In the genomic region with DNA sequence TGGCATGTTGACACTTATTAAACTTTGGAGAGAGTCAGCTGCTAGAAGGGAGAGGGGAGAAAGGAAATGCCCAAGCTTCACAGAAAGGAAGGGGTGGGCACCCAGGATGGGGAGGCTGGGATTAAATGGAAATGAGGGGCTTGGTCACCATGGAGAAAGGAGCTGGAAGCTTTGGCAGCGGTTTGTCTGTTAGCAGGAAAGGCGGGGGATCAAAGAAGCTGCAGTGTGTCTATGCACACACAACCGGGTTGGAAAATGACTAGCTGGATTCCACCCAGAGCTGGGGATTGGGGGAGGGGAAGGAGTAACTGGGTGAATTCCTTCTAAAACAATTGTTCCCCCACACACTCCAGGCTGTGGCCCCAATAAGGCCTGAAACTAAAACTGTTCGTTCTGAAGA, we compare ENCODE assay signal across 12 mouse cellular contexts. TPM values are rescaled to one million over a fixed set of nuclear protein-coding genes. Genes with fewer than 3 reads are reported as not detected.
DNase-seq lines count a peak whose midpoint lies in the region; ATAC-seq and TF ChIP-seq lines count a peak whose summit lies in the region.
"Had no signal": no experiment of that assay in that cellular context is flagged by ENCODE, and none has a peak within 500 bp of the region (broad histone marks: within the 10 kb centered on the region; RNA-seq: fewer than 3 reads in every experiment).

No protein-coding gene starts in this region.

- no peak overlapping the region for H3K4me3 ChIP-seq in left cerebral cortex, adult 2 months
- no peak overlapping the region for H3K4me3 ChIP-seq in forebrain, embryonic 11.5 days (ENCODE audit: low read depth, low read length)
- H3K4me3 ChIP-seq in neural tube, embryonic 15.5 days (replicated peaks) = no peak overlapping the region
- H3K4me3 ChIP-seq: gastrocnemius, adult 2 months; lung, embryonic 15.5 days had no signal

- peaks cover 9% of the 10 kb centered on the region; the same call in 1 of the 2 replicates for H3K4me1 ChIP-seq in forebrain, embryonic 11.5 days (replicated peaks; ENCODE audit: control insufficient read depth, insufficient read depth, low read length)
- peaks cover 52% of the 10 kb centered on the region for H3K4me1 ChIP-seq in neural tube, embryonic 15.5 days
- H3K4me1 ChIP-seq: lung, embryonic 15.5 days had no signal

- DNase-seq in left cerebral cortex, adult 2 months (ENCODE audit: extremely low spot score in 1 of 2, low spot score in 2 of 2) = peak in 1 of 2 experiments; percentile 24
- DNase-seq in left cerebral cortex, adult 11 months (ENCODE audit: low spot score) = no peak
- peak; percentile 65 for DNase-seq in forebrain, embryonic 11.5 days (ENCODE audit: low spot score)
- peak; percentile 34 for DNase-seq in layer of hippocampus, adult 9-11 months
- DNase-seq in kidney, adult 18-20 months = no peak
- DNase-seq in spleen, postnatal 10 days (ENCODE audit: low spot score in 2 of 2) = no peak
- DNase-seq: cerebellum, postnatal 36 days; gastrocnemius, adult 2 months; heart, postnatal 36 days had no signal

- 0 out of 2 replicates have a peak overlapping the region, but pooled peaks have one; percentile 9 for H3K27ac ChIP-seq in left cerebral cortex, adult 2 months
- H3K27ac ChIP-seq in forebrain, embryonic 11.5 days (ENCODE audit: low read depth, low read length) = peak overlapping the region; percentile 58
- H3K27ac ChIP-seq in neural tube, embryonic 15.5 days (replicated peaks) = peak overlapping the region; percentile 60
- H3K27ac ChIP-seq: gastrocnemius, adult 2 months; lung, embryonic 15.5 days had no signal

- H3K9ac ChIP-seq in forebrain, embryonic 11.5 days (ENCODE audit: low read length) = no peak overlapping the region; the same call in 1 of the 2 replicates
- no peak overlapping the region for H3K9ac ChIP-seq in neural tube, embryonic 15.5 days (replicated peaks)
- H3K9ac ChIP-seq: lung, embryonic 15.5 days had no signal

- H3K36me3 ChIP-seq in forebrain, embryonic 11.5 days (ENCODE audit: control insufficient read depth, insufficient read depth, low read length) = no peaks in the 10 kb centered on the region
- H3K36me3 ChIP-seq in neural tube, embryonic 15.5 days = no peaks in the 10 kb centered on the region
- H3K36me3 ChIP-seq: lung, embryonic 15.5 days had no signal

- H3K4me2 ChIP-seq in forebrain, embryonic 11.5 days (ENCODE audit: low read depth, low read length, severe bottlenecking) = 0 out of 2 replicates have a peak overlapping the region, but pooled peaks have one; percentile 6
- no peak overlapping the region for H3K4me2 ChIP-seq in neural tube, embryonic 15.5 days
- H3K4me2 ChIP-seq: lung, embryonic 15.5 days had no signal

- TF ChIP-seq CTCF in left cerebral cortex, adult 2 months (IDR thresholded peaks at IDR 0.05) = no peak

- ATAC-seq in forebrain, embryonic 11.5 days (replicated peaks; ENCODE audit: low FRiP score) = peak; percentile 68
- peak; percentile 30; the same call in 1 of the 2 replicates for ATAC-seq in neural tube, embryonic 15.5 days (ENCODE audit: low FRiP score)
- no peak for ATAC-seq in erythroblast, adult 5-6 weeks (replicated peaks; ENCODE audit: low FRiP score, poor library complexity, severe bottlenecking)

- intact Hi-C loops in left cerebral cortex, adult 2 months (cut with DNase I) = loop anchor here (5.0 kb wide), 1 partner anchor 148 kb away; no protein-coding TSS in a partner anchor

- WGBS in forebrain, embryonic 11.5 days = 10% methylated on average over 4 of the region's 4 CpGs
- WGBS in neural tube, embryonic 15.5 days = 14% methylated on average over 4 of the region's 4 CpGs

- no peaks in the 10 kb centered on the region for H3K27me3 ChIP-seq in forebrain, embryonic 11.5 days (ENCODE audit: control insufficient read depth, insufficient read depth, low read length)
- H3K27me3 ChIP-seq in neural tube, embryonic 15.5 days (replicated peaks) = 0 out of 2 replicates have a peak, but pooled peaks cover 3% of the 10 kb centered on the region

- no peaks in the 10 kb centered on the region for H3K9me3 ChIP-seq in forebrain, embryonic 11.5 days (ENCODE audit: control insufficient read depth, low read length)
- H3K9me3 ChIP-seq in neural tube, embryonic 15.5 days (replicated peaks) = no peaks in the 10 kb centered on the region
- H3K9me3 ChIP-seq: lung, embryonic 15.5 days had no signal

RNA-seq across cellular contexts. Expression of gene Tmem218, which starts 29.1 kb away (rescaled TPM):
- total RNA-seq in left cerebral cortex, adult 2 months (2021) = 10 to 100 TPM; 10.3 to 11.6 TPM
- polyA plus RNA-seq in forebrain, embryonic 11.5 days (2014; fragmentation: Nextera tagmentation; extraction: Ambion mirVana) = 13.9 and 16.2 TPM in 2 replicates
- 8.0 and 9.4 TPM in 2 replicates for polyA plus RNA-seq in neural tube, embryonic 15.5 days (2015; fragmentation: Nextera tagmentation; extraction: Ambion mirVana)
- 2.5 TPM in 1 of 2 replicates, not detected in the other for total RNA-seq in erythroblast, adult 5-6 weeks (2015; ENCODE audit: low replicate concordance)
- total RNA-seq in erythroblast, adult 5-6 weeks (2017; ENCODE audit: low replicate concordance) = 0.42 and 0.68 TPM in 2 replicates

RNA-seq across cellular contexts. Expression of gene Pknox2, which starts 31.7 kb away (rescaled TPM):
- 10 to 100 TPM; 79.1 to 84.5 TPM for total RNA-seq in left cerebral cortex, adult 2 months (2021)
- 21.0 and 23.7 TPM in 2 replicates for polyA plus RNA-seq in forebrain, embryonic 11.5 days (2014; fragmentation: Nextera tagmentation; extraction: Ambion mirVana)
- polyA plus RNA-seq in neural tube, embryonic 15.5 days (2015; fragmentation: Nextera tagmentation; extraction: Ambion mirVana) = 46.1 and 52.3 TPM in 2 replicates
- total RNA-seq in erythroblast, adult 5-6 weeks (2015; ENCODE audit: low replicate concordance) = 0.58 TPM in 1 of 2 replicates, not detected in the other
- total RNA-seq in erythroblast, adult 5-6 weeks (2017; ENCODE audit: low replicate concordance) = 0.09 TPM in 1 of 2 replicates, not detected in the other

Comparison
In these comparisons a context has a peak if more than half of its experiments do, and no peak if none do; other contexts are left out.
1. DNase-seq: peak in forebrain, embryonic 11.5 days (single experiment) and layer of hippocampus, adult 9-11 months (single experiment); none in left cerebral cortex, adult 11 months (single experiment), kidney, adult 18-20 months (single experiment) and spleen, postnatal 10 days (0 of 2).
2. H3K27ac ChIP-seq: peak in every context shown above with its lines; median percentile 60 in neural tube, embryonic 15.5 days; 58 in forebrain, embryonic 11.5 days; 9 in left cerebral cortex, adult 2 months.
3. RNA of gene Pknox2, which starts 31.7 kb away (total RNA-seq): 79.1 to 84.5 TPM in left cerebral cortex, adult 2 months; 0.09 to 0.58 TPM in erythroblast, adult 5-6 weeks; every median in the first group is over 10 times any median in the second.